Mouse (Mus musculus) ES-Bruce4 (cell line): ENCODE data around the gene Anxa11. TPM values are rescaled to one million over a fixed set of nuclear protein-coding genes. Genes with fewer than 3 reads are reported as not detected.

Source experiments
- H3K27ac ChIP-seq: 2 replicates; pipeline ENCODE4 v1.5.1; 2012; ENCODE audit warnings: low read length, inconsistent platforms; ENCODE audit not compliant: insufficient read depth
- H3K27me3 ChIP-seq: 2 replicates; pipeline ENCODE4 v1.6.1; 2012; ENCODE audit warnings: mild to moderate bottlenecking, low read length, inconsistent platforms; ENCODE audit not compliant: control insufficient read depth, poor library complexity, insufficient read depth, severe bottlenecking
- H3K36me3 ChIP-seq: 2 replicates; pipeline ENCODE4 v1.6.1; 2012; ENCODE audit warnings: inconsistent platforms, mild to moderate bottlenecking, low read length, moderate library complexity; ENCODE audit not compliant: control insufficient read depth, poor library complexity, insufficient read depth, severe bottlenecking
- H3K4me1 ChIP-seq: one replicate; pipeline ENCODE4 v1.8.1; 2011; ENCODE audit warnings: low read length; ENCODE audit not compliant: control insufficient read depth, insufficient read depth
- H3K4me3 ChIP-seq: 2 replicates; pipeline ENCODE4 v1.5.1; 2011; ENCODE audit warnings: low read depth, mild to moderate bottlenecking, low read length
- H3K9ac ChIP-seq: 2 replicates; pipeline ENCODE4 v1.6.1; 2012; ENCODE audit warnings: low read depth, mild to moderate bottlenecking, inconsistent platforms; ENCODE audit not compliant: poor library complexity, severe bottlenecking
- H3K9me3 ChIP-seq: replicated peaks from 2 replicates; pipeline ENCODE4 v1.6.1; 2012; ENCODE audit warnings: mild to moderate bottlenecking, low read length, inconsistent platforms; ENCODE audit not compliant: control insufficient read depth, poor library complexity, insufficient read depth, severe bottlenecking
- CTCF ChIP-seq: IDR thresholded peaks from one replicate; pipeline ENCODE4 v1.8.1; 2011; ENCODE audit warnings: low read depth, low read length
- EP300 ChIP-seq: IDR thresholded peaks from 2 replicates; pipeline ENCODE4 v1.6.1; 2011; ENCODE audit warnings: low read depth, low read length; ENCODE audit not compliant: insufficient read depth
- POLR2A ChIP-seq: IDR thresholded peaks from one replicate; pipeline ENCODE4 v1.8.1; 2011; ENCODE audit warnings: low read length; ENCODE audit not compliant: insufficient read depth
- polyA plus RNA-seq: library from polyadenylated mRNA; stranded (reverse); fragments of >200 nt; gene quantifications from 2 replicates; pipeline ENCODE4 v1.2.4, GENCODE M21; 2011; ENCODE audit warnings: low read depth; ENCODE audit not compliant: missing spikeins, insufficient read depth, insufficient read length

Gene Anxa11
- polyA plus RNA-seq, 1 experiment, result 106 TPM

- no peak overlapping the region for H3K9ac ChIP-seq
- no peaks in the 10 kb centered on the region for H3K36me3 ChIP-seq
- peaks cover 5% of the 10 kb centered on the region for H3K4me1 ChIP-seq
Measured at GRCm38 (mm10) chr14:25857940-25858339, 16.0 kb downstream of the Anxa11 start.

GRCm38 (mm10) chr14:25861771-25862530 is 20.0 kb downstream of the Anxa11 start:
- Histone ChIP-seq H3K9me3 (no peaks in the 10 kb centered on the region), H3K9ac (no peak overlapping the region), H3K27ac (no peak overlapping the region), H3K4me1 (peaks cover 8% of the 10 kb centered on the region), H3K27me3 (no peaks in the 10 kb centered on the region), H3K36me3 (no peaks in the 10 kb centered on the region), H3K4me3 (no peak overlapping the region)
- no peak for TF ChIP-seq EP300
- no peak for TF ChIP-seq POLR2A
- TF ChIP-seq CTCF, result no peak

More at GRCm38 (mm10) chr14:25857940-25858339, 16.0 kb downstream of the Anxa11 start:
- H3K4me3 ChIP-seq, result no peak overlapping the region
- H3K27me3 ChIP-seq, result no peaks in the 10 kb centered on the region
- no peak overlapping the region for H3K27ac ChIP-seq
- H3K9me3 ChIP-seq, result no peaks in the 10 kb centered on the region
- TF ChIP-seq CTCF (no peak), POLR2A (no peak), EP300 (no peak)

- Histone ChIP-seq H3K27ac (peak overlapping the region; percentile 1; the same call in 1 of the 2 replicates), H3K36me3 (no peaks in the 10 kb centered on the region), H3K27me3 (no peaks in the 10 kb centered on the region), H3K9ac (no peak overlapping the region), H3K4me3 (no peak overlapping the region), H3K4me1 (peaks cover 4% of the 10 kb centered on the region), H3K9me3 (no peaks in the 10 kb centered on the region)
- TF ChIP-seq CTCF, result no peak
- TF ChIP-seq EP300, result no peak
Measured at GRCm38 (mm10) chr14:25863721-25864120, 21.8 kb downstream of the Anxa11 start.

GRCm38 (mm10) chr14:25865251-25865650 is 23.3 kb downstream of the Anxa11 start:
- no peak overlapping the region for H3K9ac ChIP-seq
- no peak for TF ChIP-seq POLR2A
- TF ChIP-seq CTCF, result no peak
- TF ChIP-seq EP300, result no peak
- H3K27ac ChIP-seq, result no peak overlapping the region
- no peaks in the 10 kb centered on the region for H3K9me3 ChIP-seq
- H3K4me3 ChIP-seq, result no peak overlapping the region
- no peaks in the 10 kb centered on the region for H3K27me3 ChIP-seq
- no peaks in the 10 kb centered on the region for H3K36me3 ChIP-seq
- H3K4me1 ChIP-seq, result peaks cover 5% of the 10 kb centered on the region

GRCm38 (mm10) chr14:25866384-25866783 is 24.4 kb downstream of the Anxa11 start:
- Histone ChIP-seq H3K4me1 (peaks cover 5% of the 10 kb centered on the region), H3K27ac (no peak overlapping the region), H3K9me3 (no peaks in the 10 kb centered on the region), H3K36me3 (no peaks in the 10 kb centered on the region), H3K27me3 (no peaks in the 10 kb centered on the region), H3K9ac (no peak overlapping the region), H3K4me3 (no peak overlapping the region)
- TF ChIP-seq EP300 (no peak), CTCF (no peak), POLR2A (no peak)

- Histone ChIP-seq H3K27ac (no peak overlapping the region), H3K4me3 (no peak overlapping the region), H3K4me1 (peaks cover 5% of the 10 kb centered on the region), H3K9me3 (no peaks in the 10 kb centered on the region), H3K9ac (no peak overlapping the region), H3K27me3 (no peaks in the 10 kb centered on the region), H3K36me3 (no peaks in the 10 kb centered on the region)
- TF ChIP-seq CTCF (no peak), EP300 (no peak), POLR2A (no peak)
Measured at GRCm38 (mm10) chr14:25866832-25867231, 24.9 kb downstream of the Anxa11 start.
